Mouse (Mus musculus) cortical plate, adult 2 months (tissue): ENCODE measurements around the gene Notum. TPM values are rescaled to one million over a fixed set of nuclear protein-coding genes. Genes with fewer than 3 reads are reported as not detected.
A peak's percentile ranks its signal among the peaks of the same experiment; 100 is the strongest.

Experiments used
- H3K27ac ChIP-seq: fragments of 200-500 bp; 2 replicates; pipeline ENCODE4 v1.5.1; 2012; ENCODE audit warnings: low read length, control low read depth, inconsistent platforms; ENCODE audit not compliant: insufficient read depth
- H3K4me1 ChIP-seq: fragments of 200-500 bp; 2 replicates; pipeline ENCODE4 v1.6.1; 2011; ENCODE audit warnings: low read length; ENCODE audit not compliant: control insufficient read depth, insufficient read depth
- H3K4me3 ChIP-seq: fragments of 200-500 bp; 2 replicates; pipeline ENCODE4 v1.5.1; 2011; ENCODE audit warnings: mild to moderate bottlenecking, low read length, control low read depth; ENCODE audit not compliant: insufficient read depth
- CTCF ChIP-seq: fragments of 200-500 bp; IDR thresholded peaks from 2 replicates; pipeline ENCODE4 v1.5.1; 2011; ENCODE audit warnings: mild to moderate bottlenecking, control low read depth, low read length; ENCODE audit not compliant: insufficient read depth; ENCODE audit errors: extremely low read depth
- POLR2A ChIP-seq: fragments of 200-500 bp; IDR thresholded peaks from 2 replicates; pipeline ENCODE4 v1.6.1; 2011; ENCODE audit warnings: mild to moderate bottlenecking, low read length, control low read depth; ENCODE audit not compliant: insufficient read depth; ENCODE audit errors: extremely low read depth
- polyA plus RNA-seq: library from polyadenylated mRNA; depleted of rRNA; stranded (reverse); fragments of >200 nt; gene quantifications from 2 replicates; pipeline ENCODE4 v1.2.3, GENCODE M21; 2012; rRNA removed

The Notum gene
- 6.8 and 7.1 TPM in 2 replicates for polyA plus RNA-seq

GRCm38 (mm10) chr11:120661076-120661460, at the start of gene Notum:
Gene Notum (minus strand): TSS chr11:120661175.
- no peak for TF ChIP-seq CTCF
- no peak for TF ChIP-seq POLR2A
- no peaks in the 10 kb centered on the region for H3K4me1 ChIP-seq
- H3K27ac ChIP-seq = peak within 1 kb of the TSS; percentile 51; the same call in 1 of the 2 replicates
- peak within 1 kb of the TSS; percentile 4 for H3K4me3 ChIP-seq

GRCm38 (mm10) chr11:120710672-120711071, 49.7 kb upstream of the Notum start:
- TF ChIP-seq CTCF = no peak
- TF ChIP-seq POLR2A = no peak
- H3K4me3 ChIP-seq = no peak overlapping the region
- peaks cover 3% of the 10 kb centered on the region for H3K4me1 ChIP-seq
- no peak overlapping the region for H3K27ac ChIP-seq

- no peak for TF ChIP-seq POLR2A
- no peak for TF ChIP-seq CTCF
- no peak overlapping the region for H3K27ac ChIP-seq
- peaks cover under 1% of the 10 kb centered on the region for H3K4me1 ChIP-seq
- no peak overlapping the region for H3K4me3 ChIP-seq
Measured at GRCm38 (mm10) chr11:120709551-120709950, 48.6 kb upstream of the Notum start.

GRCm38 (mm10) chr11:120707969-120708368, 47.0 kb upstream of the Notum start:
- peak overlapping the region; percentile 40; the same call in 1 of the 2 replicates for H3K27ac ChIP-seq
- no peak for TF ChIP-seq POLR2A
- TF ChIP-seq CTCF = no peak
- H3K4me1 ChIP-seq = no peaks in the 10 kb centered on the region
- no peak overlapping the region for H3K4me3 ChIP-seq

GRCm38 (mm10) chr11:120707225-120707624, 46.2 kb upstream of the Notum start:
- H3K4me1 ChIP-seq = no peaks in the 10 kb centered on the region
- no peak overlapping the region for H3K4me3 ChIP-seq
- TF ChIP-seq POLR2A = no peak
- no peak for TF ChIP-seq CTCF
- H3K27ac ChIP-seq = no peak overlapping the region

GRCm38 (mm10) chr11:120706120-120706519, 45.1 kb upstream of the Notum start:
- H3K4me3 ChIP-seq = no peak overlapping the region
- 0 out of 2 replicates have a peak overlapping the region, but pooled peaks have one; percentile 48 for H3K27ac ChIP-seq
- TF ChIP-seq CTCF (no peak), POLR2A (no peak)
- no peaks in the 10 kb centered on the region for H3K4me1 ChIP-seq

GRCm38 (mm10) chr11:120704486-120705325, 43.7 kb upstream of the Notum start:
- no peak for TF ChIP-seq POLR2A
- TF ChIP-seq CTCF = no peak
- Histone ChIP-seq H3K27ac (peak overlapping the region; percentile 35; the same call in 1 of the 2 replicates), H3K4me3 (no peak overlapping the region), H3K4me1 (no peaks in the 10 kb centered on the region)

GRCm38 (mm10) chr11:120703696-120704454, 42.9 kb upstream of the Notum start:
- no peaks in the 10 kb centered on the region for H3K4me1 ChIP-seq
- no peak overlapping the region for H3K4me3 ChIP-seq
- peak overlapping the region; percentile 35; the same call in 1 of the 2 replicates for H3K27ac ChIP-seq
- TF ChIP-seq CTCF = no peak
- TF ChIP-seq POLR2A = no peak

- no peak overlapping the region for H3K27ac ChIP-seq
- TF ChIP-seq POLR2A (no peak), CTCF (no peak)
- no peaks in the 10 kb centered on the region for H3K4me1 ChIP-seq
- no peak overlapping the region for H3K4me3 ChIP-seq
Measured at GRCm38 (mm10) chr11:120697741-120698140, 36.8 kb upstream of the Notum start.
